Mouse (Mus musculus) splenic B cell, adult 2 months (primary cell): Measurements from ENCODE around the gene Cyp2j5.

Experiments
- DNase-seq: peaks from one replicate; pipeline ENCODE4 v3.0.0-alpha.2; 2011; ENCODE audit warnings: low read depth, low spot score
- H3K27me3 ChIP-seq: 2 replicates; pipeline ENCODE4 v1.6.1; 2012; ENCODE audit warnings: mild to moderate bottlenecking, low read length, moderate library complexity, mixed read lengths; ENCODE audit not compliant: control insufficient read depth, poor library complexity, insufficient read depth, severe bottlenecking
- H3K36me3 ChIP-seq: 2 replicates; pipeline ENCODE4 v1.6.1; 2012; ENCODE audit warnings: mild to moderate bottlenecking, low read length, moderate library complexity, mixed read lengths; ENCODE audit not compliant: control insufficient read depth, poor library complexity, insufficient read depth, severe bottlenecking

Gene Cyp2j5

DNA sequence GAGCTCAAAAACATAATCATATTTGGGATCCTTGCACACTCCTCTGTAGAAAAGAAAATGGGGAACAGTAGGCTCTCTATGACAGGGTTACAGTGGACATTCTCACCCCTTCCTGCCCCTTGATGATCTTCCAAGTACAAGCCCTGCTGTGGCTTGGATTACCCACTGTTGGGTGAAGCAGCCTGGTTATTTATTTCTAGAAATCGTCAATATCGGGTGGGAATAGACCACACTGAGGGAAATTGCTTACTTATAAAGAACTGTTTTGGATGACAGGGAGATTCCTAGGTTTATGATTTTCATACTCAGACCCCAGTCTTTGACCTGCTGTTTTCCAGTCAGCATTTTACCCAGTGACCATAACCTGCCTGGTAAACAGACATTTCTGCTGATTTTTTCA lies at the start of gene Cyp2j5:
Gene Cyp2j5, minus strand, starts transcription at position 164 of the 400 bp plus-strand sequence.
- DNase-seq, result no peak
- no peaks in the 10 kb centered on the region for H3K36me3 ChIP-seq
- no peaks in the 10 kb centered on the region for H3K27me3 ChIP-seq

DNA sequence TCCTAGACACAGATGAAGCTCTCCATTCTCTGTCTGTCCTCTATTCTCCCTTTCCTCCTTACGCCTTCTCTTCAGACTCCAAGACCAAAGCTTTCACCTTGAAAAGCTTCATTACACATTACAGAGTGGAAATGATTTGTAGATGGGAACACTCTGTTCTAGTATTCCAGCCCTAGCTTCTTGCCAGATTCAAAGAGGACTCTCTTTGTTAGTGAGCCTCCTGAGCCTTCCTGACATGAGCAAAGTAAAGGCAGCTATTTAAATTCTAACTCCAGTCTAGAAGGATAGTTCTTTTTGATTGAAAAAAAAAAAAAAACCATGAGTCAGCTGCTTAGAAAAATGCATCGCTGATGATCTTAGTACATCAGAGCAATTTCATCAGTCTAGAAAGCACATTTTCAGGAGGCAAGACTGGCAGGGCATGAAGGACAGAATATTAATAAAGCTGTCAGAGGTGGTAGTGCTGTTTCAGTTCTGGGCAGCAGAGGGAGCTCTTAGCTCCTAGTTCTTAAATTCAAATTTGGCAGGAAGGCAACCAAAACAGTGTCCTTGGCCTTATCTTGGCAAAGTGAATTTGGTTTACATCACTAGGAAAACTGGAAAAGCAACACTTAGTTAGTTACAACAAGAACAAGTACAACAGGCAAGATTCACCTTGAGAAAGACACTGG lies 41.5 kb upstream of the Cyp2j5 start:
- Histone ChIP-seq H3K27me3 (no peaks in the 10 kb centered on the region), H3K36me3 (no peaks in the 10 kb centered on the region)
- peak; percentile 19 for DNase-seq

DNA sequence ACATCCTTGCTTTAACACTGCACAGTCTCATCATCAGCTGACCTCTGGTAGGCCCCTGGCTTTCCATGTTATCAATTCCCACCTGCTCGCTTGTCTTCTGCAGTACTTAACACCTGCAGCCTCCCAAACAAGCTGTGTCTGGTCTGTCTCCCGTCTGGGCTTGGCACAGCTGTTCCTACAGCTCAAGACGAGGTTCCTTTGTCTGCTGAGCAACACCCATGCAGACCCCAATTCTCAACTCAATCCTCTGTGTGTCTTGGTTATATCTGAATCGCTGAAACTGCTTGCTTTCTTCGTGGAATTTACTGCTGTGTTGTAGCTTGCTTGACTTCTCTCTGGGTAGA lies 34.2 kb upstream of the Cyp2j5 start:
- H3K27me3 ChIP-seq, result no peaks in the 10 kb centered on the region
- no peaks in the 10 kb centered on the region for H3K36me3 ChIP-seq
- DNase-seq, result no peak

DNA sequence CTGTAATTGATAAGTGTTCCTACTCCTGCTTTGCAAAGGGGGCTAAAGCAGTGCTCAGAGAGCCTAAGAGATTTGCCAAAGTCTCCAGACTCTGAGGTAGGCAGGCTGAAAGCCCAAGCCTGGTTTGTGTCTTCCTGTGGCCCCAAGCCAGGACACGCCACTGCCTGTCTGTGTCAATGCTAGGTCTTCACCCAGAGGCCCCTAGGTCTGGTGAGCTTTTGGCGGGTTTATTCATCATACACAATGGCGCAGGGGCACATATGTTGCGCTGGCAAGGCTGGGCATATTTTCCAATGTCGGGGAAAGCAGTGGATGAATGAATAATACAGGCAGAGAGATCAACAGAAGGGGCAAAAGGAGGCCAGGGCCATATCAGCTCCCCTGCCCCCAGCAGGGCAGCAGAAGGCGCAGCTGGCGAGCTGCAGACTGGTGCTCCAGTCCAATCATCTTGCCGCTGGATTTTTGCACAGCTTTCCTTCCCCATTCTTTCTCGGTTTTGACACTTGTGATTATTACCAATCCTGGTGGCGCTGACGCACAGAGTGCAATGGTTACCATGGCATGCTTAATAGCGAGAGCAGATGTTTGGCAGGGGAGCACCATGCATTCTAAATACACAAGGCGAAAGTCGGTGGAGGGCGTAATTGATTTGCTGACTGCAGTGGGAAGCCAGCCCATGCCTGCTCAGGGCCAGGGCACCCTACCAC lies 33.7 kb upstream of the Cyp2j5 start:
- H3K36me3 ChIP-seq, result no peaks in the 10 kb centered on the region
- no peaks in the 10 kb centered on the region for H3K27me3 ChIP-seq
- DNase-seq, result no peak

DNA sequence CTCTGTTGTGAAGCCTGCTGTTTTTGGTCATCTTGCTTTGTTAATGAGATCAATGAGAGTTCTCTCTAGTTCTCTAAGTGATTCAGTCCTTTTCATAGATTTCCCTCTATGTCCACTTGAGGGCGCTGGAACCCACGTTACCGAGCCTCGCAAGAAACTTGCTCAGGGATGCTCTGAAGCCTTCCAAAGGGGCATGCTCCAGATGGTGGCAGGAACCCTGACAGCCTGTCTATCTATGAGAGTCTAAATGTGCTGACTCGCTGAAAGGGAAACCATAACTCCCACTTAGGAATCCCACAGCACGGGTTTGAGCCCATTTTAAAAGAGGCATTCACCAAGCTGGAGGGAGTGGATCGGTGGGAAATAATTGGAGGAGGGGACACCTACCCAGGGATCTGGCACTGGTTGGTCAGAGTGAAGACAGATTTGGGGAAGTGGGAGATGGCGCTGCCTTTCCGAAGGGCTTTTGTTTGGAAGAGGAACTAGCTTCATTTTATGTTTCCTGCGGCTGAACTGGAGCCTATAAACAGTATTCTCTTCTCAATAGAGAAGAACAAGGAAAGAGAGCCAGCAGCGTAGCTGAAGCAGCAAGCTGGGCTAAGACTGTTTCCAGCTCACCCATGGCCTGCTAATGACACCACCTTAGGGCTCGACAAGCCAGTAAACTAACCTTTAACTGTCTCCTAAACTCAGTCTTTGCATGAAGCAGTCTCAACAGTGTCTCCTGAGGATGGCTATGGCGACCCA lies 32.8 kb upstream of the Cyp2j5 start:
- H3K36me3 ChIP-seq, result no peaks in the 10 kb centered on the region
- DNase-seq, result peak; percentile 7
- H3K27me3 ChIP-seq, result no peaks in the 10 kb centered on the region

DNA sequence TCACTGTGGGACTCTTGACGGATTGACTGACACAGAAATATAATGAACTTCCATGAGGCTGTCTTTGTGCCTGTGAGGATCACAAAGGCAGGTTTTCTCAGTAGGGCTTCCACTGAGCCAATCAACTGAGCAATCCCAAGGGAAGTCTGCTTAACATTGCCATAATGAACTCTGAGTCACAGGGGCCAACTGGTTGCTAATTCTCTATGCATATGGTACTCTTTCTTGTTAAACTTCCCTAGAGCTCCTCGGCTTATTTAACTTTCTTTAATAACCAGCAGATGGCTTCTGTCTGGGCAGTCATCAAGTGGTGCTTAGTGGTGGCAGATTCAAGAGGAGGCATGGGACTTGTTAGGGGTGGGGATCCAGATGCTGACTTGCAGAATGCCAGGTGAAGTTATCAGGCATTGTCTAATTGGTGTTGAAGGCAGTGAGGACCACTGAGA lies 23.4 kb upstream of the Cyp2j5 start:
- DNase-seq, result no peak
- Histone ChIP-seq H3K36me3 (no peaks in the 10 kb centered on the region; the same call in 1 of the 2 replicates), H3K27me3 (no peaks in the 10 kb centered on the region)

DNA sequence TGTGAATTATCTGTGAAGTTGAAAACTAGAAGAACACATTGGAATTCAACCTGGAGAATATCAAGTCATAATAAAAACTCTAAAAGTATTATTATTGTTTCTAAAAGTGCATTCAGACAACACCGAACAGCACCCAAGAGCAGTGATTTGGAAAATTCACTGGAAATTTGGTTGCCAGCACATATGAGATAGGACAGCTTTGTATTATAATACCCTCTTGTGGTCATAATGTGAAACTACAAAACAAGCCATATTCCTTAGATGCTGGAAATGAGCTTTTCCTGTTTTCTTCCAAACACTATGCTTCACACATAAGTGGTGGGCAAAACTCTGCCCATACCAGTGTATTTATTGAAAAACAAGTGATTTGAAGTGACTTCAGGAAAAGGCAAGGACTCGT lies 19.5 kb upstream of the Cyp2j5 start:
- H3K36me3 ChIP-seq, result no peaks in the 10 kb centered on the region; the same call in 1 of the 2 replicates
- H3K27me3 ChIP-seq, result no peaks in the 10 kb centered on the region
- no peak for DNase-seq

DNA sequence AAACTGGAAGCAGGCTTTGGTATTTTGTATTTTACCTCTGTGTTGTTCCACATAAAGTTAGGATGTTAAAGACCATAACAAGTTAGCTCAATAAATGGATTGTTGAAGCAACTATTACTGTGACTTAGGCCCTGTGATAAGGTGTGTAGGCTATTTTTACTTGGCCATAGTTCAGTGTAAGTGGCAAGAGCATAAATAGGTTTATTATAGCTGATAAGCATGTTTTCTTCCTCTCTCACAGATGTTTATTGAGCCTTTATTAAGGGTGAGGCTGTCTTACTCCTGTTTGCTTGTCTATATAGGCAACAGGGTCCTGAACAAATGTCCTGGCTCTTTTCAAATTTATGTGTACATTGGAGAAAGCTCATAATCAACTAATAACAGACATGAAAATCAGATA lies 17.0 kb upstream of the Cyp2j5 start:
- no peak for DNase-seq
- H3K36me3 ChIP-seq, result no peaks in the 10 kb centered on the region
- no peaks in the 10 kb centered on the region for H3K27me3 ChIP-seq

DNA sequence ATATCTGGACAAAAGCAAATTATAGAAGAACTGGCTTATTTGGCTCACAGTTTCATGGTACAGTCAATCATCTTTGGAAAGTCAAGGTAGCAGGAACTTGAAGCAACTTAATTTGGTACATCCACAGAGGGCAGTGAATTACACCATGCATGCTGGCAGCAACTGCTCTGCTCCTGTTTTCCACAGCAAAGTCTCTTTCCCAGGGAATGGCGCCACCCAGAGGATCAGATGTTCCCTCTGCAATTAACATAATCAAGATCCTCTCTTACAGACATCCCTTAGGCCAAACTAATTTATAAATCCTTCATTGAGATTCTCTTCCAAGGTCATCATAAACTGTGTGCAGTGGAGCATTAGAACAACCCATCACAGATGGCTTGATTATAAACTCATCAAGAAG lies 16.3 kb upstream of the Cyp2j5 start:
- Histone ChIP-seq H3K36me3 (no peaks in the 10 kb centered on the region), H3K27me3 (no peaks in the 10 kb centered on the region)
- no peak for DNase-seq

DNA sequence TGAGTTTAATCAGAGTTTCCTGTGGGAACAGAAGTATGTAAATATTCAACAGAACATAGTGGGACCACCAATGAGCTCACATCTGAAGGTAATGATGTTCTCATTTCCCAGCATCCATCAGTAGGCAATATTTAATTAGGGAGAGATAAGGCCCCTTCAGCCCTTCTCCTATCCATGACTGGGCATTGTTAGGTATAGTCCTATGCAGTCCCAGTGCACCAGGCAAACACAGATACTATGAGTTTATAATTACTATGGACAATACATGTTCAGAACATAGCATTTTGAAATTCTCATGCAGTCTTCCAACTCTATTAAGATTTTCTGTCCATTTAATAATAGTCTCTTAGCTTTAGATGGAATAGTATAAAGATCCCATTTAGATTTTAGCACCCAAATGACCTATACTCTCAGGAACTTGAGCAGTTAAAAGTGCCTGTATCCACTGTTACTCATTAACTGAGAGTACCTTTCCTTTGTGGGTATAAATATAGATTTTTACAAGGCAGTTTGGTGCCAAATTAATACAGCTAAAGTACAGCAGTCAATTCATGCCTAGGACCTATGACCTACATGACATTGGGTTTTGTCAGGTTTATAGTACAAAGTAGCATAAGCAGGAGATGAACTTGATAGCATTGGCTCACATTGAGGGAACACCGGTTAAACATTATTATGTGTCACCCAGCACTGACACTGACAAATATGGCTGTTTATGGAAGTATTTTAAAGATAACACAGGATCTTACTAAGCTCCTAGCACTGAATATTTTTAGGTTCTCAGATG lies 907 bp upstream of the Cyp2j5 start:
- H3K27me3 ChIP-seq, result no peaks in the 10 kb centered on the region
- no peak for DNase-seq

DNA sequence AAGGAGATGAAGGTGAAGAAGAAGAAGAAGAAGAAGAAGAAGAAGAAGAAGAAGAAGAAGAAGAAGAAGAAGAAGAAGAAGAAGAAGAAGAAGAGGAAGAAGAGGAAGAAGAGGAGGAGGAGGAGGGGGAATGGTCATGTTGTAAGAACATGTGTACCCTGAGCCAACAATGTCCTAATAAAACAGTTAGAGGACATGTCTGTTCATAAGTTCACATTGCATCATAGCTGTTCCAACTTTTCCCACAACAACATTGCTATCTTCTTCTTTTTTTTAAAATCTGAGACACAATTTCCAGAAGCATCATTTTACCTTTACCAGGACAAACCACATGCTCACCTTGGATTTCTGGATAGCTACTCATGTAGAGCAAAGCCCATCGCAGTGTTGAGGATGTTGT lies 28.5 kb downstream of the Cyp2j5 start:
- H3K27me3 ChIP-seq, result no peaks in the 10 kb centered on the region
- H3K36me3 ChIP-seq, result no peaks in the 10 kb centered on the region
- no peak for DNase-seq

More for the DNA sequence above, 907 bp upstream of the Cyp2j5 start:
- H3K36me3 ChIP-seq, result no peaks in the 10 kb centered on the region

DNA sequence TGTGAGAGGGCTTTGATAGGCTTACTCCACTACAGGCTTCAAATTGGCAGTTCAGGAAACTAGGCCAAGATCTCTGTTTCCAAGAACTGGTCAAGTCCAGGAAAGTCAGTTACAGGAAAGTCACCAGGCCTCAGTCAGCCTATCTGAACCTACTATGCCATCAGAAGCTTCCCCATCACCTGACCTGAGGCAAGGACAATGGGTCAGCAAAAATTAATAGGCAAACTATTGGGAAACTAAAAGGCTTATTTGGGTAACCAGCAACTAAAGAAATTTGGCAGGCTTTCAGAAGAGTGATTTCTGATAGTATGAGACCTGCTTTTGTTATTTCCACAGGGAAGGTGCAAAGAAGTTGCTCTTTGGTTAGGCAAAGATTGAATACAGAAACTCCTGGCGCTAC lies 41.5 kb downstream of the Cyp2j5 start:
- H3K36me3 ChIP-seq, result no peaks in the 10 kb centered on the region
- H3K27me3 ChIP-seq, result no peaks in the 10 kb centered on the region
- DNase-seq, result no peak

DNA sequence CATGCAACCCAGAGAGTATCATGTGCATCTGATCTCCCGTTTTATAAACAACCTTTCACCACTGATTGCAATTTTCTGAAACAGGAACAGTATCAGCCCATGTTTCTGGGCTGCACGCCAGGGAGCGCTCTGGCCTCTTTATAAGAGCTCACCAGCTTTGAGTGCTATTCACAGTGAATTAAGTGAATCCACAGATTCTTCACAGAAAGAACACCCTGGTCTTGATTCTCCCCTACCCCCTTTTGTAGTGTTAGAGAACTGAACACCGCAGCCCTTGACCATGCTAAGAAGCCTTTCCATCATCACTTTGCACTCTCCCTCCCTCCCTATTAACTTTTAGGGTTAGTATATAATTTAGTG lies 72.2 kb downstream of the Cyp2j5 start:
- H3K36me3 ChIP-seq, result no peaks in the 10 kb centered on the region
- H3K27me3 ChIP-seq, result no peaks in the 10 kb centered on the region
- DNase-seq, result peak; percentile 1

DNA sequence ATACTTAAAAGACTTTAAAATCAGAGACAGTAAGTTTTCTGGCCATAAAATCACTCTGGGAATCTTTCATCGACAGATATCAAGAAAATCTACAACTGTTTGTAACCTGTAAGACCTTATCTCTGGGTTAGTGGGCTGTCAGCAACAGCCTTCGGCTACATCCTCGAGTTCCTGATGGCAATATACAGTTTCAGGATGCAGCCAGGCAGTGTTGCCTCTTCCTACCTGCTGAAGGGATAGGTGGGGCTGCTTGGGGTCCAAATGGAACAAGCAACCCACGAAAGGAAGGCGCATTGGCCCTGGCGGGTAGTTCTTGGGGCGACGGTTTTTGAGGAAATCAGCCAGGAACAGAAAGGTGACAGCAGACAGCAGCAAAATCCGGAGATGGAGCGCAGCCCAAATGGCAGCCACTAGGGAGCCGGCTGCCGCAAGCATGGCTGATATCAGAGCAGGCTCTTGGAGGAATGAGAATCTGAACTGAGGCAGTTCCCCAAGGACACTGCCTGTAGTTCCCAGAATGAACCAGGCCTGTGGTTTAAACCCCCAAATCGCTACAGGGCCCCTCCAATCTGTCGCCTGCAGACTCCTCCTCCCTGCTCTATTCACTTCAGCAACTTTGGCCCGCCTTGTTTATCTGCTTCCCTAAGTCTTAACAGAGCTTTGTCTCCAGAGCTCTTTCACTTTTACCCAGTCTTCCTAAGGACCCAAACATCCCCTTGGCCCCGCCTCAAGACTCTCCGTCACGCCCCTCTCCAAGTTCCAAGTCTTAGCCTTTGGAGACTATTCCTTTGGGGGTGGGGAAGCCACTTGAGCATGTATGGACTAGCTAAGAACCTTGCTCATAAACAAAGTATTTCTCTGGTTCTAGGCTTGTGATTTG lies 72.8 kb downstream of the Cyp2j5 start, which contains the start of gene Cyp2j9:
Gene Cyp2j9, minus strand, starts transcription at position 668 of the 880 bp plus-strand sequence.
- Histone ChIP-seq H3K36me3 (no peaks in the 10 kb centered on the region), H3K27me3 (no peaks in the 10 kb centered on the region)
- DNase-seq, result peak; percentile 2
